Mouse (Mus musculus) erythroblast, embryonic 14.5 days (primary cell): ENCODE results near the gene Timm44. TPM values are rescaled to one million over a fixed set of nuclear protein-coding genes. Genes with fewer than 3 reads are reported as not detected.

Experiments used
- H3K27me3 ChIP-seq: 2 replicates; pipeline ENCODE4 v1.6.1; 2012; ENCODE audit warnings: inconsistent platforms; ENCODE audit not compliant: control insufficient read depth
- H3K36me3 ChIP-seq: 2 replicates; pipeline ENCODE4 v1.6.1; 2012; ENCODE audit warnings: mild to moderate bottlenecking, inconsistent platforms; ENCODE audit not compliant: control insufficient read depth
- H3K4me1 ChIP-seq: 2 replicates; pipeline ENCODE4 v1.6.1; 2012; ENCODE audit warnings: inconsistent platforms; ENCODE audit not compliant: control insufficient read depth
- H3K4me3 ChIP-seq: replicated peaks from 2 replicates; pipeline ENCODE3; 2012; ENCODE audit warnings: moderate library complexity, mild to moderate bottlenecking, inconsistent platforms
- H3K9me3 ChIP-seq: 2 replicates; pipeline ENCODE4 v1.6.1; 2012; ENCODE audit warnings: low read length, inconsistent platforms, mixed read lengths; ENCODE audit not compliant: control insufficient read depth
- GATA1 ChIP-seq: IDR thresholded peaks from 2 replicates; pipeline ENCODE4 v1.6.1; 2012; ENCODE audit warnings: low read length, inconsistent platforms, mixed read lengths
- TAL1 ChIP-seq: IDR thresholded peaks from 3 replicates; pipeline ENCODE4 v1.6.1; 2012; ENCODE audit warnings: low read length, inconsistent platforms, mixed read lengths
- polyA plus RNA-seq: library from polyadenylated mRNA; stranded (reverse); fragments of >175 nt; gene quantifications from 2 replicates; pipeline ENCODE4 v1.2.3, GENCODE M21; 2012

Gene Timm44
- polyA plus RNA-seq, 1 experiment = 4.0 TPM

- peaks cover 38% of the 10 kb centered on the region for H3K4me1 ChIP-seq
- no peak for TF ChIP-seq GATA1
- TF ChIP-seq TAL1 = no peak
- H3K4me3 ChIP-seq = no peak overlapping the region
- no peaks in the 10 kb centered on the region for H3K9me3 ChIP-seq
- H3K27me3 ChIP-seq = no peaks in the 10 kb centered on the region
- peaks cover 63% of the 10 kb centered on the region for H3K36me3 ChIP-seq
Measured at GRCm38 (mm10) chr8:4318796-4319572, 43.3 kb upstream of the Timm44 start.

- TF ChIP-seq GATA1 (no peak), TAL1 (no peak)
- Histone ChIP-seq H3K4me3 (no peak overlapping the region), H3K9me3 (no peaks in the 10 kb centered on the region), H3K27me3 (no peaks in the 10 kb centered on the region), H3K4me1 (peaks cover 29% of the 10 kb centered on the region), H3K36me3 (peaks cover 62% of the 10 kb centered on the region)
Measured at GRCm38 (mm10) chr8:4318124-4318523, 42.4 kb upstream of the Timm44 start.

GRCm38 (mm10) chr8:4314852-4315251, 39.1 kb upstream of the Timm44 start:
- Histone ChIP-seq H3K27me3 (no peaks in the 10 kb centered on the region), H3K9me3 (no peaks in the 10 kb centered on the region), H3K4me1 (peaks cover 10% of the 10 kb centered on the region), H3K36me3 (peaks cover 60% of the 10 kb centered on the region), H3K4me3 (no peak overlapping the region)
- no peak for TF ChIP-seq GATA1
- TF ChIP-seq TAL1 = no peak

- H3K36me3 ChIP-seq = peaks cover 61% of the 10 kb centered on the region
- H3K4me1 ChIP-seq = peaks cover 7% of the 10 kb centered on the region
- no peaks in the 10 kb centered on the region for H3K9me3 ChIP-seq
- no peak overlapping the region for H3K4me3 ChIP-seq
- no peaks in the 10 kb centered on the region for H3K27me3 ChIP-seq
- TF ChIP-seq GATA1 (no peak), TAL1 (no peak)
Measured at GRCm38 (mm10) chr8:4313254-4314124, 37.8 kb upstream of the Timm44 start.

- Histone ChIP-seq H3K36me3 (peaks cover 67% of the 10 kb centered on the region), H3K4me3 (no peak overlapping the region), H3K27me3 (no peaks in the 10 kb centered on the region), H3K9me3 (no peaks in the 10 kb centered on the region), H3K4me1 (peaks cover 7% of the 10 kb centered on the region)
- TF ChIP-seq GATA1 = no peak
- no peak for TF ChIP-seq TAL1
Measured at GRCm38 (mm10) chr8:4312104-4312503, 36.4 kb upstream of the Timm44 start.

GRCm38 (mm10) chr8:4305838-4306237, 30.1 kb upstream of the Timm44 start:
- no peaks in the 10 kb centered on the region for H3K27me3 ChIP-seq
- TF ChIP-seq TAL1 (no peak), GATA1 (no peak)
- H3K9me3 ChIP-seq = no peaks in the 10 kb centered on the region
- H3K4me3 ChIP-seq = no peak overlapping the region
- H3K36me3 ChIP-seq = peaks cover 99% of the 10 kb centered on the region
- H3K4me1 ChIP-seq = peaks cover 26% of the 10 kb centered on the region

GRCm38 (mm10) chr8:4304124-4304547, 28.4 kb upstream of the Timm44 start:
- TF ChIP-seq TAL1 = no peak
- TF ChIP-seq GATA1 = no peak
- no peaks in the 10 kb centered on the region for H3K27me3 ChIP-seq
- peaks cover 99% of the 10 kb centered on the region for H3K36me3 ChIP-seq
- H3K4me1 ChIP-seq = peaks cover 26% of the 10 kb centered on the region
- H3K4me3 ChIP-seq = no peak overlapping the region
- no peaks in the 10 kb centered on the region for H3K9me3 ChIP-seq

- Histone ChIP-seq H3K4me1 (no peaks in the 10 kb centered on the region), H3K9me3 (no peaks in the 10 kb centered on the region), H3K36me3 (peaks cover 98% of the 10 kb centered on the region), H3K4me3 (no peak overlapping the region), H3K27me3 (no peaks in the 10 kb centered on the region)
- TF ChIP-seq TAL1 = no peak
- TF ChIP-seq GATA1 = no peak
Measured at GRCm38 (mm10) chr8:4297822-4298221, 22.1 kb upstream of the Timm44 start.

- H3K4me1 ChIP-seq = no peaks in the 10 kb centered on the region
- H3K4me3 ChIP-seq = no peak overlapping the region
- H3K27me3 ChIP-seq = no peaks in the 10 kb centered on the region
- peaks cover 99% of the 10 kb centered on the region for H3K36me3 ChIP-seq
- no peaks in the 10 kb centered on the region for H3K9me3 ChIP-seq
- TF ChIP-seq TAL1 (no peak), GATA1 (no peak)
Measured at GRCm38 (mm10) chr8:4292738-4293137, 17.0 kb upstream of the Timm44 start.
